Mouse (Mus musculus): ENCODE results near the gene Cort.
"Not testable (repeated sequence)": the region's sequence is repeated elsewhere in the genome, so short reads cannot be mapped to it uniquely, and the experiment has no call there.

Cort gene

DNA sequence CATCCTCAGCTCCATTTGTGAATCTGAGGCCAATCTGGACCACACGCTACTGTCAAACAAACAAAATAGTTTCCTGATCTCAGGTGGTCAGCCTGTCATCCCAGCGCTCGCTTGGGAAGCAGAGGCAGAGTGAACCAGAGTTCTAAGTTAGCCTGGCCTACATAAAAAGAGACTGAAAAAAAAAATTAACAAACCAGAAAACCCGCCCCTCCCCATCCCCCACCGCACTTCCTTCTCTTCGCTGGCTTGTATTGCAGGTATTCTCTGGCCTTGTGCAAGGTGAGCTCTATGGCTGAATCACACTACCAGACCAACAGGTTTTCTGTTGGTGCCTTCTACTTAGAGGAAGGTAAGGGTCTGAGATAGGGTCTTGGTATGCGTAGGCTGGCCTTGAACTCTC, 21.0 kb upstream of the Cort start:
- DNase-seq (ENCODE audit: low spot score), result no peak

DNA sequence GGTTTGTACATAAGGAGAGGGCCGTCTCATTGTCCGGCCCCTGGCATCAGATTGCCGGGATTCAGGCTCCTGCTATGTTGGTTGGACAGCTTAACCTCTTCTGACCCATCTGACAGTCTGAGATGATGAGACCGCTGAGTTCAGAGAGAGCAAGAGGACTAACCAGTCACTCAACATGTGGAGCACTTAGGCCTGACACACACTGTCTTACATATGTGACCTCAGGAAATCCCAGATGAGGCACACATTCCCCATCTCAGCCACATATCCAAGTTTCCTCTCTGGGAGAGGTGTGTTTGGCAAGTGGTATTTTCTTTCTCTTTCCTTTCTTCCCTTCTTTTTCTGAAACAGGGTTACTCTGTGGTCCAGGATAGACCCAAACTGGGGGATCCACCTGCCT, 18.6 kb upstream of the Cort start:
- DNase-seq (ENCODE audit: low spot score), result no peak

DNA sequence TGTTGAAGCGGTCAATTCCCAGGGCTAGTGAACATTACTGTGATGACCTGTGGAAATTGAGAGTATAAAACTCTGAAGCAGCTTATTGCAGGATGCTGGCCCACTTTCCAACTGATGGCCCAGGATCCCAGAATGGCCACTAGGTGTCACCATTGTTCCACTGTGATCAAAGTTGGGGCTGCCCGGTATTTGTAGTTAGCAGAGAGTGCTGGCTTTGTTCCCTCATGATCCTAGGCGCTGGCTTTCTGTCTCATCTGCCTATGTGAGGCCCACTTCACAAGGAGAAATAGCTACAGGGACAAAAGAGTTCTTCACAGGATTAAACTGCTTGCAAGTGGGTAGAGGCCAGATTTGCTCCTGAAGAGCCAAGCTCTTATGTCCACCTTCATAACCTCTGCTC, 17.9 kb upstream of the Cort start:
- DNase-seq (ENCODE audit: low spot score), result peak; percentile 83

DNA sequence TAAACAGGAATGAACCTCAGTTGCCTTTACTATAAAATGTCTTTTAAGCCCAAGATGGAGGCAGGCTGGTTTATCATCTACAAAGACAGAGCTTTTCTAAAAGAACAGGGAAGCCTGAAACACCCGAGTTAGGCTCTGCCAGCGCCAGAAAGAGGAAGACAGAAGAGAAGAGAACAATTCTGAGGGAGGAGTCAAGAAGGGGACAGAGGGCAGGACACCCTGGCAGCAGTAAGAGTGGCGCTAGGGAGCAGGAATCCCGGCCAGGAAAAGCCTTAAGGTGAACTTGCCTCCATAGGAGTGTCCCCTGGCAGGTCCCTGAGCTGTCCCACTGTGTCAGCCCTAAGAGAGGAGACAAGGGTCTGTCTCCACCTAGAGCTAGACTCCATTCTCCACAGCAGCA, 17.0 kb upstream of the Cort start:
- DNase-seq (ENCODE audit: low spot score), result no peak

DNA sequence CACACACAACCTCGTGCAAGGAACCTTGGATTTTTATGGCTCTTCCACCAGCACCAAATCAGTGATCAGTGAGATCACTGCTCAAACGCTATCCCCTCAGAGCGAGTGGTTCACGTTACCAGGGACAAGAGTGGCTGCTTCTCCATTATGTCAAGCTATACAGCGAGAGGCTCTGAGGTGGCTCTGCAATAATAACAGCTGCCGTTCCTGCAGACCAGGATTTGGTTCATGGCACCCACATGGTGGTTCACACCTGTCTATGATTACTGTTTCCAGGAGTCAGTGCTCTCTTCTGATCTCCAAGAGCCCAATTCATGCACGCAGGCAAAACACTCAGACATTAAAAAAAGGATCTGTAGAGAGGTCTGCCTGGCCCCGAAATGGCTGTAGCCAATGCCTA, 12.0 kb upstream of the Cort start:
- no peak for DNase-seq (ENCODE audit: low spot score)

DNA sequence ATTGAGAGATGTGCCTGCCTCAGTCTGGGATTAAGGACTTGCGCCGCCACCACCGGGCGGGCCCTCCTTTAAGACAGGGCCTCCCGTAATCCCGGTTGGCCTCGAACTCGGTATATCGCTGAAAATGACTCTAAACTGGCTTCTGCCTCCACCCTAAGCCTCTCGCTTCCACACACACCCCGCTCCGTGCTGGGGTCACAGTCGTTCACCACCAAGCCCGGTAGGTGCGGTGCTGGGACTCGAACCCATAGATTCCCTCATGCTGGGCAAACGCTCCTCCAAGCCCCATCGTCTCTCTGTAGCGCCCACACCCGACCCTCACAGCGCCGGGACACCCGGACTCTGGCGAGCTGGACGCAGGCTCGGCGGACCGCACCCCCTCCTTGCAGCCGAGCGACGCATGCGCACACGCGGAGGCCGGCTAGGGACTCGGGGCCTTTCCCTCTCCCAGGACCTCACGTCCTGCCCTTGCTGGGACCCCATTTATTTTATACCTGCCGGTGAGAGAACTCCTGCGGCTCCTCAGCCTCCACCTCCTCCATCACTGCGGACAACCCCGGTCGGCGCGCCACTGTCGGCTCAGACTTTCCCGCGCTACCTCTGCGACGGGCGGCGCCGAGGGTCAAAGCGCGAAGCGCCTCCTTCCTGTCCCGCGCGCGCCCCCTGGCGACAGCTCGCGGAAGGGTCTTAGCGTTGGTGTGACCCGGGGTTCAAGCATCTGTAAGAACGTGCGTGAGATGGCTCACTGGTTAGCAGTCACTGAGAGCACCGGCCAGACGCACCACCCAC, 10.6 kb upstream of the Cort start, which contains the start of gene Cenps:
Cenps (minus strand) TSS at position 648 of the 789 bp plus-strand sequence.
- DNase-seq (ENCODE audit: low spot score), result peak; percentile 98

DNA sequence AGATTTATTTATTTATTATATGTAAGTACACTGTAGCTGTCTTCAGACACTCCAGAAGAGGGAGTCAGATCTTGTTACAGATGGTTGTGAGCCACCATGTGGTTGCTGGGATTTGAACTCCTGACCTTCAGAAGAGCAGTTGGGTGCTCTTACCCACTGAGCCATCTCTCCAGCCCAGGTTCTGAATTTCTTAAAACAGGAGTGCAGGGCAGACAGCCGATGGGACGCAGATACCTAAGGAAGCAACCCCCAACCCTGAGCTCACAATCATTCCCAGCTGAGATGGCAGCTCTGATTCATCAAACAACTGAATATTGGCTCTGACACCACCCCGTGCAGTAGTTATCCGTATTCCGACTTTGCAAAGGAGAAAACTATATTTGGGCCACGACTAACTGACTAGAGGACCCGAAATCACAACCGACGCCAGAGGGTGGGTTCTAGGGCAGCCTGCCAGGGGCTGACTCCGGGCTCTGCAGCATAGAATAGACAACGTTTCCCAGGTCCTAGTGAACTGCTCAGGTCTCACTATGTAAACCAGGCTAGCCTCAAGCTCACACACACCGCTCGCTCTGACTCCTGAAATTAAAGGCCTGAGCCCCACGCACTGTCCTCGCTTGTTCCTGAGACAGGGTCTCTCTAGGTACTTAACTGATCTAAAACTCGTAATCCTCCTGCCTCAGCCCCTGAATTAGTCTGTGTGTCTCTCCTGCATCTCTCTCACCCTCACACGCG, 9.7 kb upstream of the Cort start:
- DNase-seq (ENCODE audit: low spot score), result peak; percentile 61

DNA sequence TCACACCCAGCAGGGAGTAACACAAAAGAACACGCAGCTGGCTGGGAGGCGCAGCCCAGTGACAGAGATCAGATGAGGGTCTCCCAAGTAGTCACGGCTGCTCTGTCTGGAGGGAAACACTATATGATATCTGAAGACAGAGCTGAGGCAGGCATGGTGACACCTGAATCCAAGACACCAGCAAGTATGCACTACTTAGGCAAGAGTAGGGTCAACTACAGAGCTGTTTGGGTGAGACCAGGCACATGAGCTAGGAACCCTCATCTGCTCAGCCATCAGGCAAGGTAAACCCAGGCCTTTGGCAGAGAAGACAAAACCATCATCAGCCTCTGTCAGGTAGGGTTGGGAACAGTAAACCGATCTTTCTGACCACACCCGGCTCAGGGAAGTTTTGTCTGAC, 6.8 kb upstream of the Cort start:
- DNase-seq (ENCODE audit: low spot score), result no peak

DNA sequence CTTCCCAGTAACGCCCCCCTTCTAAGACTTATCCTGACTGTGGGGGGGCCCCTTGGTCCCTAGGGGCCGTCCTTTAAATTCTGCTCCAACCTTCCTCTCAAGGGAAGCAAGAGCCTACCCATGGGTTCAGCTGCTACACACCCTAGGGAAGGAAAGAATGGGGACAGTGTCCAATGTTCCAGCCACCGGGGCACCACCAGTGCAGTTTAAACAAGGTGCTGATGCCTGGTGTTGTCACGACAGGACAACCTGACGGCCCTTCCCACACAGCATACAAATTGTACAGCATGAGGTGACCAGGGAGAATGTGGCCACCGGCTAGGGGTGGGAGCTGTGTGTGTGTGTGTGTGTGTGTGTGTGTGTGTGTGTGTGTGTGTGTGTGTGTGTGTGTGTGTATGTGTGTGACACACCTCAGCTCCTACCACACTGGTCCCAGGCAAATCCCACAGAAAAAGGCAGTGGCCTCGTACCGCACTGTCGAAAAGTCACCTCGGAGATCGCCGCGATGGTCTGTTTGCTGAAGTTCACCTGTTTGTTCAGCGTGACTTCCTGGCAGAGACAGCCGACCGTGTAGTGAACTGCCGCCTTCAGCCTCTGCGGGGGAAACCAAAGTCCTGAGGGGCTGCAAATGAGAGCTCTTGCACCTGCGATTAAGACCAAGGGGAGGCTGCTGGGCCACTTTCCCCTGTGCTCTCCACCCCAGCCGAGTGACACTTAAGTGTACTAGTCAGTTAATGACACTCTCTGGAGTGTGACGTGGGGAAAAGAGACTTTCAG, 5.4 kb upstream of the Cort start:
- DNase-seq (ENCODE audit: low spot score), result no peak

DNA sequence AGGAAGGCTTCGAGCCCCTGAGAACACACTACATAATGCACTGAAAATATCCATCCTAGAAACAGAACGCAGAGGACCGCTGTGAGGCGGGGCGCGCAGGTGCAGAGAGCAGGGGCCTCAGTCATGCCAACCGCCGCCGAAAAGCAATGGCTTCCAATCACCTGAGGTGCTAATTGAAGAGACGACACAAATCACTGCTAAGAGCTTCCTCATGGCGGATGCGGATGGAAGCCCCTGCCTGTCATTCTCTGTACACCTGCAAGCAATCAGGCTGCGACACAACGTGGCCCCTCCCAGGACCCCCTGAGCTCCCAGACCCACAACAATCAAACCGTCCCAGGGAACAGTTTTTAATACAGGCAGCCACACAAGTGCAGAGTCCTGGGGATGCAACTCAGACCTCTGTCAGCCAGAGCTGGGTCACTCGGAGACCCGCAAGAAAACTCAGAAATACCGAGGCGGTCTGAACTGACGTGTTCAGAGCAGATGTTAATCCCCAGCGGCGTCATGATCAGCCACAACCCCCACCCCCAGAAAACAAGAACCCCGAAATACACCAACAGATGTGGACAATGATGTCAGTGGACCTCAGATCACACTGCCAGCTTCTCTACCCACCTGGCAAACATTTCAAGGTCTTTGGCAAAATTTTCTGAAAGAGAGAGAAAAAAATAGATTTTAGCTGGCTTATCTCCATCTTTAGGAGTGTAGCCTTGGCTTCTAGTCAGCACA, 4.6 kb upstream of the Cort start:
- DNase-seq (ENCODE audit: low spot score), result no peak

DNA sequence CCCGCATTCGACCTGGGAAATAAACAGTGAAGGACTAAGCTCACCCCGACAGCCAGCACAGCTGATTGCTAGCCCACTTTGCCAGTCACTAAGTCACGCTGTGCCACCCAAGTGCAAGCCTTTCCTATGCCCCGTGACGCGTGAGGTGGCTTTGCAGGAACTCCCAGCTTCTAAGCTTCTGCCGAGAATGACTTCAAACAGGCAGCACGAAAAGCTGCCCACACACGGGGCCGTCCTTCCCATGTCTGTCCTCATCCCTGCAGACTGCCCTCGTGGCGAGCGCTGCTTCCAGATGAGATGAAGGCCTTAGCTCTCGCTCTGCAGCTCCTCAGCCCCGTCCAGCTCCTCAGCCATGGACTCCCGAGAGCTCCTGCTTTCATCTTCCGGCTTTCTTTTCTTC, 1.9 kb upstream of the Cort start:
- DNase-seq (ENCODE audit: low spot score), result no peak

DNA sequence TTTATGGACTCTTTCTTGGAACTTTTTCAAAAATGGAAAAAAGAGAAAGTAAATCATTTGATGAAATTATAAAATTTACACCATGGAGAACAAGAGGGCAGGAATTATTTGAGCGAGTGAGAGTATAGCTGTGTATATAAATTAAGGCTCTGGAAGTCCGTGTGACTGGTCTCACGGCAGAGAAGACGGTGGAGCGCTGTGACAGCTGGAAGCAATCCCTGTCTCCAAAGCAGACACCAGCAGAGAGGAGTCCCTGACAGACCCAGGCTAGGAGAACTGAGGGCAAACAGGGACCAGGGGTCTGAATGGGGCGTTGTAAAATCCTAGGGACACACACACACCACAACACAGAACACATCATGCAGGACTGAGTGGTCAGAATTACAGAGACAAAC, 451 bp downstream of the Cort start:
- no peak for DNase-seq (ENCODE audit: low spot score)

DNA sequence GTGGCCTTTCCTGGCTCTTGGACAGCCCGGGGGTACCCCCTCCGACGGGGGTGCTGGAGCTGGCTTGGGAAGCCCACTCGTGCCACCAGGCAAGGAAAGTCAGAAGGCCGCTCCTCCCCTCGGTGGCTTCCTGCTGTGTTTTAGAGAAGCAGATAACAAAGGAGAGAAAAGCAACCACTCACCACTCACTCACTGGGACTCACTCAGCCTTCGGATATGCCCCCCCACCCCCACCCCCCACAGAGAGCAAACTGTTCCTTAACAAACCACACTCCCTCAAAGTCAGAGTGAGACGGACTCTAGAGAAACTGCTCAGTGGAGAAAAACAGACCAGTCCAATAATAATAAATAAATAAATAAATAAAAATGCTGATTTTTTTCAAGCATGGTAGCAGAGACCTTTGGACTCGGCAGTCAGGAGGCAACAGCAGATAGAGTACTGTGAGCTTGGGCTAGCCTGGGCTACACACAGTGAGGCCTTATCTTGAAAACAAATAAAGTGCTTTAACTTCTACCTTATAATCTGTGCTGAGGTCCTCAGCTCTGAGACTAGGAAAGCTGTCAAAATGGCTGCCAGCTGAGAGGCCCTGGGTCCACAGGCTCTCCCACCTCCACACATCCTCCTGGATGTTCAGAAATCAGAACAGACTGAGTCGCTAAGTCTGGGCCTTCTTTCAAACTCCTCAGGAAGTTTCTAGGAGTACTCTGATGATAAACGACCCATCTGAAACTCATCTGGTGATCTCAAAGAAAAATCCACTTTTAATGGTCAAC, 1.0 kb downstream of the Cort start:
- DNase-seq (ENCODE audit: low spot score), result no peak

DNA sequence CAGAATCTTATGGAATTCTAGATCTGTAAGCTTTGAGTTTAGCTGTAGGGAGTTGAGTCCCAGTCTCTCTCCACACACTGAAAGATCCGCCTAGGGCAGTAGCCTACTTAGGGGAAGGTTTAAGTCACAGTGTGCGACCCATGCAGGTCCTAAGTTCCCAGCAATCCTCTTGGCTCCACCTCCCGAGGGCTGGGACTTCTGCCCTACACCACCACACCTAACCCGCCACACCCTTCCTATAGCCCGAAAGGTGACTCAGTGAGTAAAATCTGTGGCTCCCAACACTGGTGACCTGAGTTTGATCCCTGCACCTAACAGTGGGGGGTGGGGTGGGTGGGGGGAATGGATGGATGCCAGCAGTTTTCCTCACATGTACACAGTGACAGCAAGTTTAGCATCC, 3.1 kb downstream of the Cort start:
- DNase-seq (ENCODE audit: low spot score), result no peak

DNA sequence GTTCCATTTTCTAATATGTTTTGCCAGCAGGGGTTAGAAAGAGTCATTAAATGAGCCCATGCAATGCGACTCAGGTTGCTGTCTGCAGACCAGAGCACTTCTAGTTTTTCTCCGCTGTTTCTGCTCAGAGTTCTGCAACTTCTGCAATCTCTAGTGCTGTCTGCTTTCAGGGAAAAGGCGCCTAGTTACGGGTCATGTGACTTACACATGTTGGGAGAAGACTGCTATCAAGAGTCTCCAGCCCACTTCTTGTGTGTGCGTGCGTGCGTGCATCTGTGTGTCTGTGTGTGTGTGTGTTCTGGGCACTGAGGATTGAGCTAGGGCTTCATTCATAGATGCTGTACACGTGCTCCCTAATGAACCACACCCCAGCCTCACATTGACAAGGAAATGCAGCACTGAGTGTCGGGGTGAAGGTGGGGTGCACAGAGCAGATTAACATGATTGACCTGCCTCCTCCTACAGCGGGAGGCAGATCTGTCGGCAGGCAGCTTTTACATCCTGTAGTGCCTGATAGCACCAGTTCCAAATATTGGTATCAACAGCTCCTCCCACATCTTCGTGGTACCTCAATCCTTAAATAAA, 6.5 kb downstream of the Cort start:
- not testable (repeated sequence) for DNase-seq (ENCODE audit: low spot score)

DNA sequence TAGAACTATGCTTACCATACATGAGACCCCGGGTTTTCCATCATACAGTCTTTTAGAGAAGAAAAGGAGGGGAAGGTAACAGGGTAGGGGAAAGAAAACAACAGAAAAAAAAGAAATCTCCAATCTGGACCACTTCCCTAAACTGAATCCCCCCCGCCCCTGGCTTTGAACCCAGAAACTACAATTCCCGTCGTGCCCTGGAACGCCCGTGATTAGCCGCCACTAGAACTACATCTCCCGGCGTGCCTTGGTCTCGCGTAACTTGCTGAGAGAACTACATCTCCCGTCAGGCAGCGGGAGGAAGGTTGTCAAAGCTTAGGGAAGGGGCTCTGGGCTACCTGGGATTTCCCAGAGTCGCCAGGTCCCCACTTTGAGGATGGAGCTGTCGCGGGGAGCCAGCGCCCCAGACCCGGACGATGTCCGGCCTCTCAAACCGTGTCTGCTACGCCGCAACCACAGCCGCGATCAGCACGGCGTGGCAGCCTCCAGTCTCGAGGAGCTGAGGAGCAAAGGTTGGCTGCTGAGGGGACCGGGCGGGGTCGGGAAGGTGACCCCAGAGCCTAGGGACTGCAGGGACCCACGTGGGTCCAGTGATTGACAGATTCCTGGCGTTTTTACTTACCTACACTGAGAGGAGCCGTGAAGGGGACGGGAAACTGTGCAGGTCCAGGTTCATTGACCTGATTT, 22.5 kb downstream of the Cort start, which contains the start of gene Dffa:
Dffa (plus strand) TSS at position 272 of the 687 bp plus-strand sequence.
- DNase-seq (ENCODE audit: low spot score), result peak; percentile 94

DNA sequence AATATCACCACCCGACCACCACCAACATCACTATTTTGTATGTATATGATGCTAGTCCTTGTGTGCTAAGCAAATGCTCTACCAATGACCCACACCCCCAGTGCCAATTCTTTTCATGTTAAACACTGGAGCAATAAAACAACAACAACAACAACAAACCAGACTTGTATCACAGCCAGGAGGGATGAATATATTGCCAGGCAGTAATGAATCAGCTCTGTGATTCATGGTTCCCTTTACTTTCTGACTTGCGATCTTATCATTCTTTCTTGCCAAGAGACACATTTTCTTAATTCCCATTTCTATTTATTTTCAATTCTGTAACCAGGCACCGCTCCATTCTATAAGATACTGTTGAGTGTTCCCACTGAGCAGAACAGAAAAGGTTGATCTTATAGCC, 25.1 kb downstream of the Cort start:
- DNase-seq (ENCODE audit: low spot score), result no peak

DNA sequence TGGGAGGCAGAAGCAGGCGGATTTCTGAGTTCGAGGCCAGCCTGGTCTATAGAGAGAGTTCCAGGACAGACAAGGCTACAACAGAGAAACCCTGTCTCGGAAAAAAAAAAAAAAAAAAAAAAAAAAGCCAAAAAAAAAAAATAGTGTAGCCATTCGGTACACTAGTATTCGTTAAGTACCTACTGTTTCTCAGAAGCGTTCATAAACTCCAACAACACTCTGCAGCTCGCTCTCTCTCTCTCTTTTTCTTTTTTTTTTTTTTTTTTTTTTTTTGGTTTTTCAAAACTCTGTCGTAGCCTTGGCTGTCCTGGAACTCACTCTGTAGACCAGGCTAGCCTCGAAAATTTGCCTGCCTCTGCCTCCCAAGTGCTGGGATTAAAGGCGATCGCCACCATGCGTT, 26.1 kb downstream of the Cort start:
- DNase-seq (ENCODE audit: low spot score), result not testable (repeated sequence)

DNA sequence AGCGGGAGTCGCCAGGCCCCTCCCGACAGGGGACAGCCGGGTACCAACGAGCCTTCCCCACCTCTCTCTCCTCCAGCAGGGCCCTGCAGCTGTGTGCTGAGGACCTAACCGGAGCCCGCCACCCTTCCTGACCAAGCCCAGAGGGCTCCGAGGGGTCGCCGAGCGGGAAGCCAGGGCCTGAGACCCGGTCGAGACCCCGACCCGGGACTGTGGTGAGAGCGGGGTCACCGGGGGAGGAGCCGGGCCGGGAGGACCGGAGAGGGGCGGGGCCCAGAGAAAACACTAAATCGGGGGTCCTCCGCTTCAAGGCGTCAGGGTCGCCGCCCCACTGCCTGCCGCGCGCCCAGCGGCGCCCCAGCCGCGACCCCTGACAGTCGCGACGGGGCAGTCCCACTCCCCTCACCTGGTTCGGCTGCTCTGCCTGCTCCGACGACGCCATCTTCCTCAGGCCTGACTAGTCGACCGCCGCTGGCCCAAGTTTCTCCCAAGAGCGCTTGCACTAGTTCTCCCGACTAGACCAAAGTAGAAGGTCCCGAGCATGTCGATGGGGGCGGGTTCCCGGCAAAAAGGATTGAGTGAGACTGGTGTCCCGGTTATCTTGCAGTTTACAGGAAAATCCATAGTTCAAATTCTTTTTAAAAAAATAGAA, 27.1 kb downstream of the Cort start, which contains the start of gene Pex14:
Pex14 (minus strand) TSS at position 508 of the 649 bp plus-strand sequence.
- peak; percentile 95 for DNase-seq (ENCODE audit: low spot score)

DNA sequence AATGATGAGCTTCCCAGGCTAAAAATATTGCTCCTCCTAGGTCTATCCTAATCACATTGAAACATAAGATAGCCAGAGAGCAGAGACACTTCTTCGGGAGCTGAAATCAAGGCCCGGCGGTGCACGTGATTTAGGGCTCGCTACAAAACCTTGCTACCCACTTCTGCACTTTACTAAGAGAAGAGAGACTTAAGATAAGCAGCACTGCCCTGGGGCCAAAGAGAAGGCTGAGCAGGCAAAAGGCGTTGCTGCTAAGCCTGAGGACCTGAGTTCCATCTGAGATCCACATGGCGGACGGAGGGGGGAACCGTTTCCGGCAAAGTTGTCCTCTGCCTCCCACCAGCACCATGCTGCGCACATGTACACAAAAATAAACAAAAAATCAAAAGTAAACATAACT, 28.0 kb downstream of the Cort start:
- DNase-seq (ENCODE audit: low spot score), result no peak

Data from testis, postnatal 10 days (tissue).